Mouse (Mus musculus) spleen, adult 2 months (tissue): ENCODE measurements around the gene Appbp2. TPM values are rescaled to one million over a fixed set of nuclear protein-coding genes. Genes with fewer than 3 reads are reported as not detected.

Source experiments
- DNase-seq, 2 experiments: peaks; one replicate each; pipeline versions ENCODE4 v3.0.0 to v3.0.0-alpha.2; 2012 to 2021; ENCODE audit warnings: low spot score in 2 of 2, low read depth in 1 of 2
- H3K27ac ChIP-seq: fragments of 200-500 bp; 2 replicates; pipeline ENCODE4 v1.5.1; 2012; ENCODE audit warnings: low read length, inconsistent platforms; ENCODE audit not compliant: insufficient read depth
- H3K27me3 ChIP-seq: fragments of 200-500 bp; 2 replicates; pipeline ENCODE4 v1.6.1; 2012; ENCODE audit warnings: mild to moderate bottlenecking, moderate library complexity, low read length, inconsistent platforms; ENCODE audit not compliant: control insufficient read depth, insufficient read depth
- H3K36me3 ChIP-seq: fragments of 200-500 bp; 2 replicates; pipeline ENCODE4 v1.6.1; 2012; ENCODE audit warnings: mild to moderate bottlenecking, low read length, inconsistent platforms; ENCODE audit not compliant: control insufficient read depth, insufficient read depth
- H3K4me1 ChIP-seq: fragments of 200-500 bp; 2 replicates; pipeline ENCODE4 v1.6.1; 2011; ENCODE audit warnings: inconsistent platforms; ENCODE audit not compliant: control insufficient read depth, insufficient read depth, insufficient read length
- H3K4me3 ChIP-seq: fragments of 200-500 bp; 2 replicates; pipeline ENCODE4 v1.5.1; 2011; ENCODE audit warnings: mild to moderate bottlenecking, inconsistent platforms; ENCODE audit not compliant: insufficient read depth, insufficient read length; ENCODE audit errors: extremely low read depth
- CTCF ChIP-seq: fragments of 200-500 bp; IDR thresholded peaks from 2 replicates; pipeline ENCODE4 v1.5.1; 2011; ENCODE audit warnings: mild to moderate bottlenecking, inconsistent platforms; ENCODE audit not compliant: insufficient read depth, insufficient read length, insufficient replicate concordance; ENCODE audit errors: extremely low read depth
- POLR2A ChIP-seq: fragments of 200-500 bp; IDR thresholded peaks from 2 replicates; pipeline ENCODE4 v1.6.1; 2011; ENCODE audit warnings: low read depth, low read length, inconsistent platforms
- WGBS: fragments of 180-500 bp; shearing (Covaris S2); methylation state at CpG from one replicate; pipeline ENCODE4 v1.1.7; 2018; 5-methylcytosine and 5-hydroxymethylcytosine counted together
- polyA plus RNA-seq: library from polyadenylated mRNA; depleted of rRNA; stranded (reverse); fragments of >200 nt; gene quantifications from 2 replicates; pipeline ENCODE4 v1.2.3, GENCODE M21; 2012; rRNA removed

Gene Appbp2
- polyA plus RNA-seq, 1 experiment = 5.7 TPM

GRCm38 (mm10) chr11:85139581-85140540 is 95.1 kb downstream of the Appbp2 start, which contains the start of gene Usp32:
Gene Usp32 (minus strand): TSS chr11:85140161.
- no peaks in the 10 kb centered on the region for H3K36me3 ChIP-seq
- peaks cover 5% of the 10 kb centered on the region; the same call in 1 of the 2 replicates for H3K4me1 ChIP-seq
- no peaks in the 10 kb centered on the region for H3K27me3 ChIP-seq
- DNase-seq = peak; percentile 93 to 94
- TF ChIP-seq CTCF = no peak
- peak; percentile 87 for TF ChIP-seq POLR2A
- peak within 1 kb of the TSS; percentile 75 for H3K27ac ChIP-seq
- WGBS = 2% methylated on average over 81 of the region's 94 CpGs
- H3K4me3 ChIP-seq = peak within 1 kb of the TSS; percentile 94

- no peak for DNase-seq
- H3K27ac ChIP-seq = peak overlapping the region; percentile 61; the same call in 1 of the 2 replicates
- 13% methylated on average over 17 of the region's 17 CpGs for WGBS
- H3K4me1 ChIP-seq = peaks cover 5% of the 10 kb centered on the region; the same call in 1 of the 2 replicates
- TF ChIP-seq POLR2A = no peak
- TF ChIP-seq CTCF = no peak
- H3K36me3 ChIP-seq = no peaks in the 10 kb centered on the region
- H3K4me3 ChIP-seq = peak overlapping the region; percentile 94
- no peaks in the 10 kb centered on the region for H3K27me3 ChIP-seq
Observed at GRCm38 (mm10) chr11:85138776-85139474, 96.0 kb downstream of the Appbp2 start.

Other genes with a start within 250 kb of the Appbp2 start
- 2.9 and 5.4 TPM in 2 replicates for gene Usp32, start 95.0 kb downstream of the Appbp2 start, polyA plus RNA-seq
- not detected in 2 replicates for gene 1700125H20Rik, start 64.7 kb downstream of the Appbp2 start, polyA plus RNA-seq
- 6.1 and 6.7 TPM in 2 replicates for gene Ppm1d, start 76.1 kb upstream of the Appbp2 start, polyA plus RNA-seq
- gene Bcas3, start 118.0 kb upstream of the Appbp2 start, polyA plus RNA-seq = 25.3 and 27.2 TPM in 2 replicates